Mouse (Mus musculus) layer of hippocampus, postnatal 36 days (tissue): Measurements from ENCODE around the gene Ube2q1. TPM values are rescaled to one million over a fixed set of nuclear protein-coding genes. Genes with fewer than 3 reads are reported as not detected.

ENCODE experiments used
- DNase-seq, 2 experiments: peaks; one replicate each; pipeline ENCODE4 v3.0.0; 2022
- total RNA-seq, 2 experiments: library from RNA; stranded (reverse); gene quantifications; 2 replicates each; pipeline ENCODE4 v1.2.3; 2021

The Ube2q1 gene
- total RNA-seq, 2 experiments from 2014 or later = 92.1 to 96.4 TPM

GRCm38 (mm10) chr3:89821548-89822480 is 48.4 kb downstream of the Ube2q1 start:
- no peak for DNase-seq

GRCm38 (mm10) chr3:89823594-89823993 is 50.2 kb downstream of the Ube2q1 start:
- DNase-seq = no peak

GRCm38 (mm10) chr3:89826295-89826694 is 52.9 kb downstream of the Ube2q1 start:
- no peak for DNase-seq

- no peak for DNase-seq
These were observed 57.6 kb downstream of the Ube2q1 start, which contains the start of gene She for GRCm38 (mm10) chr3:89830815-89831591. TSS of gene She (plus strand) at chr3:89831370.

Other genes starting within 250 kb of the Ube2q1 start
- 100 to 1,000 TPM; 119 to 122 TPM for gene Adar, start 58.6 kb upstream of the Ube2q1 start, total RNA-seq
- gene Chrnb2, start 9.0 kb upstream of the Ube2q1 start, total RNA-seq = 10 to 100 TPM; 29.6 to 30.2 TPM
- gene She, start 57.8 kb downstream of the Ube2q1 start, total RNA-seq = 1 to 10 TPM; 2.4 to 2.9 TPM
- gene Il6ra, start 139.6 kb downstream of the Ube2q1 start, total RNA-seq = 1 to 10 TPM; 6.3 to 7.7 TPM
- gene Atp8b2, start 189.9 kb downstream of the Ube2q1 start, total RNA-seq = 10 to 100 TPM; 82.7 to 86.9 TPM
- 10 to 100 TPM; 97.5 to 98.2 TPM for gene Hax1, start 225.2 kb downstream of the Ube2q1 start, total RNA-seq